Mouse (Mus musculus) left cerebral cortex, adult 2 months (tissue): ENCODE data around the gene Hoxa9. TPM values are rescaled to one million over a fixed set of nuclear protein-coding genes. Genes with fewer than 3 reads are reported as not detected.

Source experiments
- DNase-seq, 2 experiments: peaks; one replicate each; pipeline ENCODE4 v3.0.0; 2021 to 2022; ENCODE audit warnings: low spot score in 2 of 2, mixed read lengths in 1 of 2; ENCODE audit errors: extremely low spot score in 1 of 2
- H3K27ac ChIP-seq: fragments of 200-600 bp; 2 replicates; pipeline ENCODE4 v1.8.1; 2022
- H3K4me3 ChIP-seq: fragments of 200-600 bp; 2 replicates; pipeline ENCODE4 v1.8.1; 2022
- CTCF ChIP-seq: fragments of 200-600 bp; IDR thresholded peaks from 2 replicates; pipeline ENCODE4 v1.8.1; 2022; ENCODE audit warnings: antibody characterized with exemption, mild to moderate bottlenecking, moderate library complexity
- intact Hi-C: fragments of 180-260 bp; cut with DNase I; formaldehyde crosslinking; loops from one replicate; pipeline ENCODE4 v1.15.1; 2025
- total RNA-seq, 2 experiments: library from RNA; stranded (reverse); gene quantifications; 2 replicates each; pipeline ENCODE4 v1.2.3; 2021

Gene Hoxa9
- total RNA-seq, 2 experiments from 2014 or later, result not detected

GRCm38 (mm10) chr6:52200073-52200750, 30.7 kb downstream of the Hoxa9 start:
- intact Hi-C loops, result no loop called here
- no peak for TF ChIP-seq CTCF

GRCm38 (mm10) chr6:52197271-52197670, 33.6 kb downstream of the Hoxa9 start:
- no peak overlapping the region for H3K27ac ChIP-seq
- H3K4me3 ChIP-seq, result no peak overlapping the region
- intact Hi-C loops, result loop anchor here (2.0 to 5.0 kb wide), 2 partner anchors 194 to 325 kb away; no protein-coding TSS in a partner anchor
- TF ChIP-seq CTCF, result peak; percentile 48
- DNase-seq, result no peak

More at GRCm38 (mm10) chr6:52200073-52200750, 30.7 kb downstream of the Hoxa9 start:
- DNase-seq, result no peak
- no peak overlapping the region for H3K27ac ChIP-seq
- no peak overlapping the region for H3K4me3 ChIP-seq

- intact Hi-C loops, result loop anchor here (2.0 to 5.0 kb wide), 2 partner anchors 194 to 325 kb away; no protein-coding TSS in a partner anchor
- H3K4me3 ChIP-seq, result no peak overlapping the region
- no peak overlapping the region for H3K27ac ChIP-seq
- no peak for TF ChIP-seq CTCF
- DNase-seq, result no peak
Observed at GRCm38 (mm10) chr6:52196811-52197210, 34.1 kb downstream of the Hoxa9 start.

GRCm38 (mm10) chr6:52194690-52195089, 36.2 kb downstream of the Hoxa9 start:
- H3K27ac ChIP-seq, result no peak overlapping the region
- intact Hi-C loops, result loop anchor here (5.0 kb wide), 1 partner anchor 322 kb away; no protein-coding TSS in a partner anchor
- no peak overlapping the region for H3K4me3 ChIP-seq

GRCm38 (mm10) chr6:52191860-52192550, 38.9 kb downstream of the Hoxa9 start:
- TF ChIP-seq CTCF, result no peak
- no peak for DNase-seq
- no peak overlapping the region for H3K27ac ChIP-seq
- H3K4me3 ChIP-seq, result 0 out of 2 replicates have a peak overlapping the region, but pooled peaks have one; percentile 15
- intact Hi-C loops, result no loop called here

More at GRCm38 (mm10) chr6:52194690-52195089, 36.2 kb downstream of the Hoxa9 start:
- TF ChIP-seq CTCF, result no peak
- no peak for DNase-seq

- intact Hi-C loops, result loop anchor here (1.0 kb wide), 1 partner anchor 38 kb away; no protein-coding TSS in a partner anchor
- DNase-seq, result no peak
- Histone ChIP-seq H3K4me3 (0 out of 2 replicates have a peak within 1 kb of the TSS, but pooled peaks have one; percentile 15), H3K27ac (no peak within 1 kb of the TSS)
- TF ChIP-seq CTCF, result no peak
Observed at GRCm38 (mm10) chr6:52190906-52191810, 39.7 kb downstream of the Hoxa9 start, which contains the start of gene Hoxa4. Gene Hoxa4, minus strand, starts transcription at chr6:52191753.

- H3K27ac ChIP-seq, result no peak overlapping the region
Observed at GRCm38 (mm10) chr6:52190410-52190809, 40.5 kb downstream of the Hoxa9 start.

GRCm38 (mm10) chr6:52189909-52190308, 41.0 kb downstream of the Hoxa9 start:
- intact Hi-C loops, result loop anchor here (1.0 kb wide), 1 partner anchor 37 kb away; no protein-coding TSS in a partner anchor
- Histone ChIP-seq H3K27ac (no peak overlapping the region), H3K4me3 (no peak overlapping the region)
- no peak for DNase-seq
- no peak for TF ChIP-seq CTCF

More at GRCm38 (mm10) chr6:52190410-52190809, 40.5 kb downstream of the Hoxa9 start:
- intact Hi-C loops, result loop anchor here (1.0 kb wide), 1 partner anchor 37 kb away; no protein-coding TSS in a partner anchor
- H3K4me3 ChIP-seq, result no peak overlapping the region
- TF ChIP-seq CTCF, result no peak
- DNase-seq, result no peak

- intact Hi-C loops, result no loop called here
- Histone ChIP-seq H3K4me3 (no peak overlapping the region), H3K27ac (no peak overlapping the region)
- DNase-seq, result no peak
- TF ChIP-seq CTCF, result no peak
Observed at GRCm38 (mm10) chr6:52189172-52189591, 41.7 kb downstream of the Hoxa9 start.

GRCm38 (mm10) chr6:52186500-52186899, 44.4 kb downstream of the Hoxa9 start:
- no peak for TF ChIP-seq CTCF
- intact Hi-C loops, result no loop called here
- no peak for DNase-seq
- Histone ChIP-seq H3K27ac (no peak overlapping the region), H3K4me3 (no peak overlapping the region)

GRCm38 (mm10) chr6:52185834-52186233, 45.1 kb downstream of the Hoxa9 start:
- TF ChIP-seq CTCF, result no peak
- no peak for DNase-seq
- intact Hi-C loops, result no loop called here
- Histone ChIP-seq H3K4me3 (no peak overlapping the region), H3K27ac (no peak overlapping the region)
